Comparison of ENCODE assay signal across 14 mouse cellular contexts in the genomic region with DNA sequence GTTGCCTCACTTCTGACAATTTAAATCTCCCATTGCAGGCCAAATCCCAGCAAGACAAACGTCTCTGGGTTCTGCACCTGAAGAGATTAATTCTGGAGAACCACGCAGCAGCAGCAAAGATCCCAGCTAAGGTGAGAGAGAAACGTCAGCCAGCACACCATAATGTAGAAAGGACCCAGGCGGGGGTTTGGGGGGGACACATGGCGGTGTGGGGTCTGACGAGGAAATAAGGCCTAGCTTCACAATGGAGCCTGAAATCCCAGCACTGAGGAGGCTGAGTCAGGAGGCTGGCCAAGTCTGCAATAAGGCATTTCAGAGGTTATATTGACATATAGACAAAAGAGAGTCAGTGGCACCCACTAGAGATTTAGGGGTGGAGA. TPM values are rescaled to one million over a fixed set of nuclear protein-coding genes. Genes with fewer than 3 reads are reported as not detected.
A peak's percentile ranks its signal among the peaks of the same experiment; 100 is the strongest.
DNase-seq lines count a peak whose midpoint lies in the region; ATAC-seq and TF ChIP-seq lines count a peak whose summit lies in the region.
"Had no signal": no experiment of that assay in that cellular context is flagged by ENCODE, and none has a peak within 500 bp of the region (broad histone marks: within the 10 kb centered on the region; RNA-seq: fewer than 3 reads in every experiment).

No protein-coding gene starts in this region.

- ATAC-seq in kidney, postnatal 0 days (replicated peaks; ENCODE audit: low FRiP score, low read depth) = no peak
- ATAC-seq in intestine, postnatal 0 days = 0 out of 2 replicates have a peak, but pooled peaks have one; percentile 11
- no peak for ATAC-seq in cerebellum, adult (ENCODE audit: insufficient number of reproducible peaks, low FRiP score, low TSS enrichment)

- H3K4me1 ChIP-seq in heart, adult 2 months (ENCODE audit: control insufficient read depth, insufficient read depth, low read length) = peaks cover 4% of the 10 kb centered on the region
- 0 out of 2 replicates have a peak, but pooled peaks cover 4% of the 10 kb centered on the region for H3K4me1 ChIP-seq in kidney, postnatal 0 days (replicated peaks; ENCODE audit: insufficient read depth, low read length)
- peaks cover 6% of the 10 kb centered on the region for H3K4me1 ChIP-seq in ES-Bruce4 (ENCODE audit: control insufficient read depth, insufficient read depth, low read length)
- H3K4me1 ChIP-seq in intestine, postnatal 0 days (replicated peaks; ENCODE audit: control insufficient read depth, insufficient read depth, low read length) = no peaks in the 10 kb centered on the region
- H3K4me1 ChIP-seq: neural tube, embryonic 13.5 days had no signal

- peak overlapping the region; percentile 31 for H3K27ac ChIP-seq in heart, adult 2 months
- peak overlapping the region; percentile 64; the same call in 1 of the 2 replicates for H3K27ac ChIP-seq in kidney, postnatal 0 days
- H3K27ac ChIP-seq in ES-Bruce4 (ENCODE audit: insufficient read depth, low read length) = peak overlapping the region; percentile 85
- no peak overlapping the region for H3K27ac ChIP-seq in intestine, postnatal 0 days (ENCODE audit: low read depth, low read length)
- H3K27ac ChIP-seq: embryonic facial prominence, embryonic 12.5 days; hindbrain, embryonic 15.5 days; neural tube, embryonic 13.5 days had no signal

- WGBS in heart, adult 2 months = 86% methylated on average over 6 of the region's 6 CpGs
- 88% methylated on average over 6 of the region's 6 CpGs for WGBS in kidney, postnatal 0 days
- 90% methylated on average over 6 of the region's 6 CpGs for WGBS in intestine, postnatal 0 days

- peaks cover 1% of the 10 kb centered on the region; the same call in 1 of the 2 replicates for H3K36me3 ChIP-seq in heart, adult 2 months (ENCODE audit: control insufficient read depth, insufficient read depth, low read length)
- H3K36me3 ChIP-seq in kidney, postnatal 0 days (ENCODE audit: insufficient read depth, low read length) = peaks cover 8% of the 10 kb centered on the region; the same call in 1 of the 2 replicates
- no peaks in the 10 kb centered on the region for H3K36me3 ChIP-seq in ES-Bruce4 (ENCODE audit: control insufficient read depth, insufficient read depth, low read length, poor library complexity, severe bottlenecking)
- peaks cover 4% of the 10 kb centered on the region; the same call in 1 of the 2 replicates for H3K36me3 ChIP-seq in intestine, postnatal 0 days (ENCODE audit: control insufficient read depth, insufficient read depth)
- H3K36me3 ChIP-seq: hindbrain, embryonic 15.5 days; neural tube, embryonic 13.5 days had no signal

- H3K9me3 ChIP-seq in kidney, postnatal 0 days (replicated peaks; ENCODE audit: low read length) = no peaks in the 10 kb centered on the region
- no peaks in the 10 kb centered on the region for H3K9me3 ChIP-seq in ES-Bruce4 (replicated peaks; ENCODE audit: control insufficient read depth, insufficient read depth, low read length, poor library complexity, severe bottlenecking)
- H3K9me3 ChIP-seq in intestine, postnatal 0 days (ENCODE audit: control insufficient read depth) = no peaks in the 10 kb centered on the region
- H3K9me3 ChIP-seq: embryonic facial prominence, embryonic 12.5 days; forebrain, embryonic 12.5 days; hindbrain, embryonic 15.5 days; neural tube, embryonic 13.5 days had no signal

- no peak overlapping the region for H3K4me2 ChIP-seq in kidney, postnatal 0 days (ENCODE audit: low read length)
- no peak overlapping the region for H3K4me2 ChIP-seq in intestine, postnatal 0 days (replicated peaks; ENCODE audit: low read depth)
- H3K4me2 ChIP-seq: embryonic facial prominence, embryonic 12.5 days; forebrain, embryonic 12.5 days; hindbrain, embryonic 15.5 days; neural tube, embryonic 13.5 days had no signal

- no peaks in the 10 kb centered on the region for H3K27me3 ChIP-seq in heart, adult 2 months (ENCODE audit: control insufficient read depth, insufficient read depth, low read length)
- no peaks in the 10 kb centered on the region for H3K27me3 ChIP-seq in kidney, postnatal 0 days (ENCODE audit: insufficient read depth, low read length)
- no peaks in the 10 kb centered on the region for H3K27me3 ChIP-seq in ES-Bruce4 (ENCODE audit: control insufficient read depth, insufficient read depth, low read length, poor library complexity, severe bottlenecking)
- no peaks in the 10 kb centered on the region for H3K27me3 ChIP-seq in intestine, postnatal 0 days (replicated peaks; ENCODE audit: control insufficient read depth, insufficient read depth, low read length)
- H3K27me3 ChIP-seq: embryonic facial prominence, embryonic 12.5 days; forebrain, embryonic 12.5 days; hindbrain, embryonic 15.5 days; neural tube, embryonic 13.5 days had no signal

- no peak for TF ChIP-seq POLR2A in heart, adult 2 months (IDR thresholded peaks at IDR 0.05; ENCODE audit: insufficient read depth, low read depth, low read length)
- no peak for TF ChIP-seq POLR2A in ES-Bruce4 (IDR thresholded peaks at IDR 0.05; ENCODE audit: insufficient read depth, low read length)

- no peak for TF ChIP-seq CTCF in heart, adult 2 months (IDR thresholded peaks at IDR 0.05)
- no peak for TF ChIP-seq CTCF in kidney, postnatal 0 days (IDR thresholded peaks at IDR 0.05; ENCODE audit: low read depth)
- TF ChIP-seq CTCF in ES-Bruce4 (IDR thresholded peaks at IDR 0.05; ENCODE audit: low read depth, low read length) = no peak
- TF ChIP-seq CTCF in intestine, postnatal 0 days (IDR thresholded peaks at IDR 0.05; ENCODE audit: low read depth) = no peak

- no peaks in the 10 kb centered on the region for H3K79me2 ChIP-seq in heart, adult 2 months (replicated peaks; ENCODE audit: control insufficient read depth, insufficient read depth, low read length)

- intact Hi-C loops in heart, adult 2 months (cut with DNase I) = loop anchor here (2.0 to 5.0 kb wide), 5 partner anchors 108 to 608 kb away; no protein-coding TSS in a partner anchor

- TF ChIP-seq EP300 in heart, adult 2 months (IDR thresholded peaks at IDR 0.05; ENCODE audit: insufficient read depth, low read depth, low read length) = no peak
- no peak for TF ChIP-seq EP300 in ES-Bruce4 (IDR thresholded peaks at IDR 0.05; ENCODE audit: insufficient read depth, low read depth, low read length)

- no peak for DNase-seq in heart, adult 2 months
- DNase-seq in heart, adult 9 months (ENCODE audit: low spot score in 2 of 2) = no peak
- DNase-seq in kidney, postnatal 0 days (ENCODE audit: low spot score) = no peak
- no peak for DNase-seq in kidney, adult 18-20 months
- no peak for DNase-seq in B cell, adult 2 months
- DNase-seq: adrenal gland, postnatal 10 days; thymus, postnatal 36 days had no signal

- no peak overlapping the region for H3K4me3 ChIP-seq in heart, adult 2 months
- no peak overlapping the region for H3K4me3 ChIP-seq in kidney, postnatal 0 days (replicated peaks; ENCODE audit: low read depth, low read length)
- H3K4me3 ChIP-seq in ES-Bruce4 (ENCODE audit: low read depth, low read length) = peak overlapping the region; percentile 41
- H3K4me3 ChIP-seq in intestine, postnatal 0 days (ENCODE audit: low read depth, low read length) = no peak overlapping the region
- H3K4me3 ChIP-seq: embryonic facial prominence, embryonic 12.5 days; forebrain, embryonic 12.5 days; hindbrain, embryonic 15.5 days; neural tube, embryonic 13.5 days had no signal

- no peak overlapping the region for H3K9ac ChIP-seq in heart, adult 2 months (ENCODE audit: low read depth, low read length)
- no peak overlapping the region for H3K9ac ChIP-seq in kidney, postnatal 0 days (ENCODE audit: low read depth, low read length)
- H3K9ac ChIP-seq in ES-Bruce4 (ENCODE audit: low read depth, poor library complexity, severe bottlenecking) = peak overlapping the region; percentile 63
- no peak overlapping the region for H3K9ac ChIP-seq in intestine, postnatal 0 days (ENCODE audit: low read depth, low read length)
- H3K9ac ChIP-seq: embryonic facial prominence, embryonic 12.5 days; forebrain, embryonic 12.5 days; hindbrain, embryonic 15.5 days; neural tube, embryonic 13.5 days had no signal

RNA-seq across cellular contexts. Expression of a gene that starts 32.3 kb away (rescaled TPM):
- total RNA-seq in heart, adult 2 months (2021) = under 1 TPM; 0.77 to 0.99 TPM
- polyA plus RNA-seq in heart, adult 2 months (2012; rRNA removed) = 0.27 and 0.41 TPM in 2 replicates
- 9.1 and 10.7 TPM in 2 replicates for polyA plus RNA-seq in kidney, postnatal 0 days (2015; fragmentation: Nextera tagmentation; extraction: Ambion mirVana)
- 48.5 and 53.6 TPM in 2 replicates for polyA plus RNA-seq in ES-Bruce4 (2011; ENCODE audit: insufficient read depth, insufficient read length, low read depth, missing spikeins)
- polyA plus RNA-seq in intestine, postnatal 0 days (2015; fragmentation: Nextera tagmentation; extraction: Ambion mirVana) = 5.3 and 5.6 TPM in 2 replicates
